Mouse (Mus musculus) adrenal gland, postnatal 36 days (tissue): Measurements from ENCODE around the gene Ptprcap. TPM values are rescaled to one million over a fixed set of nuclear protein-coding genes. Genes with fewer than 3 reads are reported as not detected.

Experiments used
- DNase-seq, 2 experiments: peaks; one replicate each; pipeline ENCODE4 v3.0.0; 2021; ENCODE audit warnings: mixed read lengths in 1 of 2
- total RNA-seq, 2 experiments: library from RNA; stranded (reverse); gene quantifications; 2 replicates each; pipeline ENCODE4 v1.2.3; 2021

Ptprcap gene
- total RNA-seq, 2 experiments from 2014 or later: 1.4 to 3.1 TPM

GRCm38 (mm10) chr19:4166678-4167476, 13.5 kb downstream of the Ptprcap start:
- peak; percentile 55 to 57 for DNase-seq

GRCm38 (mm10) chr19:4169378-4169784, 16.0 kb downstream of the Ptprcap start:
- DNase-seq: peak; percentile 100

GRCm38 (mm10) chr19:4169810-4170209, 16.4 kb downstream of the Ptprcap start:
- peak in 1 of 2 experiments; percentile 57 for DNase-seq

- no peak for DNase-seq
Observed at GRCm38 (mm10) chr19:4170723-4171392, 17.5 kb downstream of the Ptprcap start.

GRCm38 (mm10) chr19:4171393-4172290, 18.2 kb downstream of the Ptprcap start:
- DNase-seq: no peak

- DNase-seq: no peak
Observed at GRCm38 (mm10) chr19:4172925-4173324, 19.5 kb downstream of the Ptprcap start.

- no peak for DNase-seq
Observed at GRCm38 (mm10) chr19:4175368-4175947, 22.1 kb downstream of the Ptprcap start, which contains the start of gene Carns1. Gene Carns1 (minus strand): TSS chr19:4175479.

- DNase-seq: no peak
Observed at GRCm38 (mm10) chr19:4180411-4180810, 27.0 kb downstream of the Ptprcap start.

GRCm38 (mm10) chr19:4181892-4182291, 28.5 kb downstream of the Ptprcap start:
- DNase-seq: peak; percentile 82 to 85

GRCm38 (mm10) chr19:4183689-4184088, 30.3 kb downstream of the Ptprcap start:
- no peak for DNase-seq

- peak in 1 of 2 experiments; percentile 55 for DNase-seq
Observed at GRCm38 (mm10) chr19:4184976-4185975, 31.9 kb downstream of the Ptprcap start.

- DNase-seq: no peak
Observed at GRCm38 (mm10) chr19:4187303-4187702, 33.9 kb downstream of the Ptprcap start.

- DNase-seq: no peak
Observed at GRCm38 (mm10) chr19:4189051-4189620, 35.7 kb downstream of the Ptprcap start.

GRCm38 (mm10) chr19:4190831-4191334, 37.5 kb downstream of the Ptprcap start, which contains the start of gene Tbc1d10c:
Gene Tbc1d10c (minus strand): TSS chr19:4191284.
- DNase-seq: peak in 1 of 2 experiments; percentile 55

GRCm38 (mm10) chr19:4191528-4192250, 38.3 kb downstream of the Ptprcap start, which contains the start of gene Ppp1ca:
Gene Ppp1ca (plus strand): TSS chr19:4192065.
- DNase-seq: peak; percentile 98 to 99

- peak in 1 of 2 experiments; percentile 37 for DNase-seq
Observed at GRCm38 (mm10) chr19:4192251-4192985, 39.0 kb downstream of the Ptprcap start.

GRCm38 (mm10) chr19:4193129-4193528, 39.7 kb downstream of the Ptprcap start:
- no peak for DNase-seq
